Mouse (Mus musculus): Measurements from ENCODE around the gene Dis3l.

- TF ChIP-seq CTCF (IDR thresholded peaks at IDR 0.05; ENCODE audit: extremely low read depth, insufficient read depth, insufficient read length, insufficient replicate concordance) (no peak), POLR2A (IDR thresholded peaks at IDR 0.05; ENCODE audit: low read depth, low read length) (no peak)
Measured at GRCm38 (mm10) chr9:64259906-64260305, 81.2 kb downstream of the Dis3l start.
